Mouse (Mus musculus): ENCODE measurements around the gene Acbd4. TPM values are rescaled to one million over a fixed set of nuclear protein-coding genes. Genes with fewer than 3 reads are reported as not detected.

The Acbd4 gene
- polyA plus RNA-seq, 1 experiment from 2014 or later = 10.7 TPM

DNA sequence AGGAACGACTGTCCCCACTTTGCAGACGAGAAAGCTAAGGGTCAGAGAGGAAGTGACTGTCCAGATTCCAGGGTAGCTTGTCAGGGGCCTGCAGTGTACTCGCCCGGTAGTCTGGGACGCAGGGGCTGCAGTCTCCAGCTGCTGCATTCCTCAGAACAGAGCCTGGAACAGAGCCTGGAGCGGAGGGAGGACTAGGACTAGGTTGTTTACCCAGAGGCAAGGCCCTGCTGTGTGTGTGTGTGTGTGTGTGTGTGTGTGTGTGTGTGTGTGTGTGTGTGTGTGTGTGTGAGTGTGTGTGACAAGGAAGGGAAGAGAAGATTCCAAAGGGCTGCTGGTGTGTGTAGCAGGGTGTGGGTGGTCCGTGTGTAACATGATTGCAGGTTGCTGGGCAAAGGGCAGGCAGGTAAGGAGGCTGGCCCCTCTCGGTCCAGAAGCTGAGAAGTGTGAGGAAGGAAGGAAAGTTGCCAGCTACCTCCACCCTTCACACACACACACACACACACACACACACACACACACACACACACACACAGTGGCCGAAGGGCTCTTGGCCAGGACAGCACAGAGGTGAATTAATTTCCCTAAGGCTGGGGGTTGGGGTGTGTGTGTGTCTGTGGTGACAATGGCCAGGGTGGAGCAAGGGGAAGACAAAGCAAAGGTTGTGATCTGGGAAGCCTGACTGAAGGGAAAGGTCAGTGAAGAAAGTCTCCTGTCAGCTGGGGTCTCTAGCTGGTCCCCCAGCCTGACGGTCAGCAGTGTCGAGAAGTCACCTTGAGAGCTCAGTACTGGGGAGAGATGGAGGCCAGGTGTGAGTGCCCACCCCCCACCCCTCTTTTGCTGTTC is 39.8 kb downstream of the Acbd4 start:
- 38% methylated on average over 10 of the region's 11 CpGs for whole genome bisulfite sequencing
- H3K27ac ChIP-seq (replicated peaks) = peak overlapping the region; percentile 65

DNA sequence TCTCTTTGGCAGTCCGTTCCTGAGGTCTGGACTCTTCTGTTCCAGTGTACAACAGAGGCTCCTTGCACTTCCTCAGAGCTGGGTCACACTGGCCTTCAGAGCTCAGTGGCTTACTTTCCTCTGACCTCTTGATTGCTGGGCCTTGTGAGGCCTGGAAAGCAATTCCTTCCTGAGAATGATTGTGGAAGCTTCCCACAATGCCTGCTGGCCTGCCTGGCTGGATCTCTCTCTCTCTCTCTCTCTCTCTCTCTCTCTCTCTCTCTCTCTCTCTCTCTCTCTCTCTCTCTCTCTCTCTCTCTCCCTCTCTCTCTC is 40.4 kb downstream of the Acbd4 start:
- WGBS = 26% methylated on average over 1 of the region's 1 CpGs
- no peak overlapping the region for H3K4me3 ChIP-seq
- peaks cover 42% of the 10 kb centered on the region for H3K4me1 ChIP-seq
- peaks cover 17% of the 10 kb centered on the region for H3K36me3 ChIP-seq
- no peaks in the 10 kb centered on the region for H3K27me3 ChIP-seq (ENCODE audit: low read depth, poor library complexity, severe bottlenecking)
- no peak for DNase-seq (ENCODE audit: low spot score)
- peak overlapping the region; percentile 65 for H3K27ac ChIP-seq (replicated peaks)
- H3K9me3 ChIP-seq (replicated peaks) = no peaks in the 10 kb centered on the region

More for the DNA sequence above, 39.8 kb downstream of the Acbd4 start:
- peaks cover 17% of the 10 kb centered on the region for H3K36me3 ChIP-seq
- no peak for DNase-seq (ENCODE audit: low spot score)
- H3K4me1 ChIP-seq = peaks cover 42% of the 10 kb centered on the region
- H3K9me3 ChIP-seq (replicated peaks) = no peaks in the 10 kb centered on the region
- H3K4me3 ChIP-seq = no peak overlapping the region
- H3K27me3 ChIP-seq (ENCODE audit: low read depth, poor library complexity, severe bottlenecking) = no peaks in the 10 kb centered on the region

GRCm38 (mm10) chr11:103142441-103143182 is 41.1 kb downstream of the Acbd4 start:
- H3K4me1 ChIP-seq = peaks cover 42% of the 10 kb centered on the region
- H3K4me3 ChIP-seq = peak overlapping the region; percentile 20; the same call in 1 of the 2 replicates
- DNase-seq (ENCODE audit: low spot score) = no peak
- peak overlapping the region; percentile 65 for H3K27ac ChIP-seq (replicated peaks)
- WGBS = 41% methylated on average over 8 of the region's 8 CpGs
- peaks cover 17% of the 10 kb centered on the region for H3K36me3 ChIP-seq
- H3K9me3 ChIP-seq (replicated peaks) = no peaks in the 10 kb centered on the region
- no peaks in the 10 kb centered on the region for H3K27me3 ChIP-seq (ENCODE audit: low read depth, poor library complexity, severe bottlenecking)

DNA sequence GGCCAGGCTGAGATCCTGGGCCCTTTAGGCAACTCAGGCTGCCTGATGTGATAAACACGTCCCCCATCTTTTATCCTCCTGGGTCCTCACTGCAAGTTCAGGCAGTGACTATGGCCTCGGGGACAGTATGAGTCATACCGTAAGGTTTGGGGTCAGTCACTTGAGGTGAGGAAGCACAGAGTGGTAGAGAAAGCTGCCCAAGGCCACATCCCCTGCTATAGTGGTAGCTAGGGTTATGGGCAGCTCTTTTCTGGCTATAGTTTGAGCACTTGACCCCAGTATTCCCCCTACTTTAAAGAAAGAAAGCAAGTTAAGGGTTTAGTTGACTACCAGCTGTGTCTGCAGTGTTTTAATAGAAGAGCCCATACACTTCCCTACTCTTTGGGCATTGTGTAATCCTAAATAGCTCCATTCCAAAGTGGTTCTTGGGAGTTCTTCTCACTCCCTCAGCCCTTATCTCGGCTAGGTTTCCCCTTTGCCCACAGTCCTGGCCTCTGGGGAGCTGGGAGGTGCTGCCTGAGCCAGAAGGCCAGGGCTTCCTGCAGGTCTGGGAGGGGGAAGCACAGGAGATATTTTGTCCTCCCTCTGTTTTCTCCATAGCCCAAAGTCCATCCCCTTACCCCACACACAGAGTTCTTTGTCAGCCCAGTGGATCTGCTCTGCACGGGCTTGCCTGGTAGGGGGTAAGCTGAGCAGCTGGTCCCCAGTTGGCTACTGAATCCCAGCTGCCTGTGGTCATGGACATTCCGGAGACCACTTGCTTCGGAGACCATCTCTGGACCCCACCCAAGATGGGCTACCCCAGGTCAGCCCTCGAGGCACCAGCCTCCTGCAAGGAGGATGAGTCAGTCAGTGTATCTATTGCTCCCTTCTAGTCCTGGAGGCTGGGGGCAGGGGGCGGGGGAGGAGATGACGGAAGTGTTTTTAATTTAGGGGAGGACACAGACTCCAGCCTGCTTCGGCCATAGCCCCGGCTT is 43.1 kb downstream of the Acbd4 start:
- Histone ChIP-seq H3K27ac (replicated peaks) (peak overlapping the region; percentile 24; the same call in 1 of the 2 replicates), H3K27me3 (ENCODE audit: low read depth, poor library complexity, severe bottlenecking) (no peaks in the 10 kb centered on the region), H3K36me3 (peaks cover 4% of the 10 kb centered on the region; the same call in 1 of the 2 replicates), H3K9me3 (replicated peaks) (no peaks in the 10 kb centered on the region), H3K4me3 (no peak overlapping the region), H3K4me1 (peaks cover 42% of the 10 kb centered on the region)
- 42% methylated on average over 12 of the region's 12 CpGs for WGBS
- no peak for DNase-seq (ENCODE audit: low spot score)

GRCm38 (mm10) chr11:103146386-103146785 is 44.9 kb downstream of the Acbd4 start:
- H3K27me3 ChIP-seq (ENCODE audit: low read depth, poor library complexity, severe bottlenecking) = no peaks in the 10 kb centered on the region
- no peak for DNase-seq (ENCODE audit: low spot score)
- WGBS = 89% methylated on average over 4 of the region's 4 CpGs
- H3K9me3 ChIP-seq (replicated peaks) = no peaks in the 10 kb centered on the region
- no peak overlapping the region for H3K27ac ChIP-seq (replicated peaks)
- no peaks in the 10 kb centered on the region for H3K36me3 ChIP-seq
- no peak overlapping the region for H3K4me3 ChIP-seq
- peaks cover 32% of the 10 kb centered on the region for H3K4me1 ChIP-seq

- H3K4me1 ChIP-seq = peaks cover 18% of the 10 kb centered on the region
- 78% methylated on average over 4 of the region's 4 CpGs for WGBS
- H3K27me3 ChIP-seq (ENCODE audit: low read depth, poor library complexity, severe bottlenecking) = no peaks in the 10 kb centered on the region
- H3K4me3 ChIP-seq = no peak overlapping the region
- DNase-seq (ENCODE audit: low spot score) = no peak
- H3K9me3 ChIP-seq (replicated peaks) = no peaks in the 10 kb centered on the region
- no peaks in the 10 kb centered on the region for H3K36me3 ChIP-seq
- H3K27ac ChIP-seq (replicated peaks) = no peak overlapping the region
Observed at GRCm38 (mm10) chr11:103147766-103148165, 46.3 kb downstream of the Acbd4 start.

GRCm38 (mm10) chr11:103149771-103150170 is 48.3 kb downstream of the Acbd4 start:
- Histone ChIP-seq H3K27me3 (ENCODE audit: low read depth, poor library complexity, severe bottlenecking) (no peaks in the 10 kb centered on the region), H3K4me3 (no peak overlapping the region), H3K27ac (replicated peaks) (0 out of 2 replicates have a peak overlapping the region, but pooled peaks have one; percentile 0), H3K4me1 (peaks cover 7% of the 10 kb centered on the region), H3K9me3 (replicated peaks) (no peaks in the 10 kb centered on the region), H3K36me3 (no peaks in the 10 kb centered on the region)
- DNase-seq (ENCODE audit: low spot score) = no peak
- 90% methylated on average over 4 of the region's 4 CpGs for WGBS

DNA sequence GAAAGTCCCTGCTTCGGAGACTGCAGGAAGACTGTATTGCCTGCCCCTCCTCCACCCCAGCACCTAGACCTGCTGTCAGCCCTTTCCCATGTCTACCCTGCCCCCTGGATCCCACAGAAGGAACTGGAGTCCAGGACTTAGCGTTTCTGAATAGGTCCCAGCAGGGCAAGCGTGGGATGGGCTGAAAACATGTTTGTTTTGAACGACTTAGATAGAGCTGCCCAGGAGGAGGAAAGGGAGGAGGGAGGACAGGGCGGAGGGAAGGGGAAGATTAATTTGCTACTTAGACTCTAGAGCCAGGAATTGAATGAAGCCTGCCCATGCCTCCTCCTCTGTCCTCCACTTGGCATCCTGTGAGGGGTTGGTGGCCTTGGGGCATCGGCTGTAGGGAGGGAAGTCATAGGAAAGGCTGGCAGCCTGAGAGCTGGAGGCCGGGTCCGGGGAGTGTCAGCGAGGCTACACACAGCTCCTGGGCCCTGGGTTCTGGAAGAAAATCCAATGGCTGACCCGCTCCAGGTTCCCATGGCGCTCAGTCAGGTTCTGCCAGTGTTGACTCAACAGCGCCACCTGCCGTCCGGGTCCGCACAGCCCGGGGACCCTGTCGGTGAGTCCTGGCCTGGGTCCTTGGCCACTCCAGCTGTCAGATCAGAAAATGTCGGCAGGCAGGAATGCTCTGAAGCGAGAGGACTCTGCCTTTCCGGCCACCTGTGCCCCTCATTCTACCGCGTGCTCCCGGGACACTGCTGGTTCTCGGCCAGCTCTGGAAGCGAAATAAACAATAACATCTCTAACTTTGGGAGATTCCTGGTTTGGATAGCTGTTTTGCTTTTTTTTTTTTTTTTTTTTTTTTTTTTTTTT is 57.4 kb downstream of the Acbd4 start:
- H3K9me3 ChIP-seq (replicated peaks) = no peaks in the 10 kb centered on the region
- H3K27me3 ChIP-seq (ENCODE audit: low read depth, poor library complexity, severe bottlenecking) = no peaks in the 10 kb centered on the region; the same call in 1 of the 2 replicates
- H3K27ac ChIP-seq (replicated peaks) = peak overlapping the region; percentile 46; the same call in 1 of the 2 replicates
- 1% methylated on average over 25 of the region's 25 CpGs for WGBS
- H3K36me3 ChIP-seq = no peaks in the 10 kb centered on the region
- peak overlapping the region; percentile 37 for H3K4me3 ChIP-seq
- peaks cover 11% of the 10 kb centered on the region for H3K4me1 ChIP-seq
- peak; percentile 95 for DNase-seq (ENCODE audit: low spot score)

DNA sequence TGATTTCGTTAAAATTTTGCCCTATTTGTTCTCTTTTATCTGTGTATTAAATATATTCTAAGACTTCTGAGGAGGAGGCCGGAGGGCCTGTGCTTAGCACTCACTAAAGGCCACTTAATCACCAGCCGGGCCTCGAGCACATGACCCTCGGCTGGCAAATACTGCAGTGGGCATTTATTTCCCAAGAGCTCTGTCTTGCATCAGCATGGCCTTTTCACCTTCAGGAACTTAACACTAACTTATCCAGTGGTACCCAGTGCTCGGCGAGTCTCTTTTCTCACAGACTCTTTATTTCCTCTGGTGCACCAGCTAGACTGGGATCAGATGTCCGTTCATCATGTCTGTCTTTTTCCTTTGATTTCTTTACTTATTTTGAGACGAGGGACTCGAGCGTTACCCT is 59.3 kb downstream of the Acbd4 start:
- Histone ChIP-seq H3K27ac (replicated peaks) (no peak overlapping the region), H3K4me1 (peaks cover 11% of the 10 kb centered on the region), H3K4me3 (no peak overlapping the region), H3K9me3 (replicated peaks) (no peaks in the 10 kb centered on the region), H3K36me3 (no peaks in the 10 kb centered on the region), H3K27me3 (ENCODE audit: low read depth, poor library complexity, severe bottlenecking) (no peaks in the 10 kb centered on the region; the same call in 1 of the 2 replicates)
- no peak for DNase-seq (ENCODE audit: low spot score)
- 92% methylated on average over 11 of the region's 11 CpGs for whole genome bisulfite sequencing

- Histone ChIP-seq H3K4me3 (no peak overlapping the region), H3K36me3 (no peaks in the 10 kb centered on the region), H3K27ac (replicated peaks) (no peak overlapping the region), H3K9me3 (replicated peaks) (no peaks in the 10 kb centered on the region), H3K27me3 (ENCODE audit: low read depth, poor library complexity, severe bottlenecking) (no peaks in the 10 kb centered on the region; the same call in 1 of the 2 replicates), H3K4me1 (peaks cover 11% of the 10 kb centered on the region)
- WGBS = 78% methylated on average over 7 of the region's 7 CpGs
- DNase-seq (ENCODE audit: low spot score) = no peak
Observed at GRCm38 (mm10) chr11:103161449-103161848, 60.0 kb downstream of the Acbd4 start.
